Mouse (Mus musculus): ENCODE measurements at regions not wholly inside any gene's neighbourhood (a gene's known extent, or its start where the extent isn't known, plus 50 kb on each side); places are given as distances from the start of the nearest gene placed in this dataset.

DNA sequence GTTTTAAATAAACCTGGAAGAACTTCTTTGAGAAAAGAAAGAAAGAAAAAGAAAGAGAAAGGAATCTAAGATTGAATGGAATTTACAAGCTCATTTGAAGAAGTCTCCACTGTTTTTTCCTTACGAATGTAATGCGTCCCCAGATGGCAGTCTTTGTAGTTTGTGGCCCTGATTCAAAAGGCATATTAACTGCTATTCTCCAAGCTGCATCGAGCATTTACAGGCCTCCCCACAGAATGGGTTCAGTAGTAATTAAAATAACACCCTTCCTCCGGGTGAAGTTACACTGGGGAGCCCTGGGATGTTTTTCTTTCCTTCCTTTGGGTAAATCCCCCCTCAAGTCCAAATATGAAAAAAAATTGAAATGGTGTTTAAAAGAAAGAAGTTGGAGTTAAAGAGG is 211.2 kb upstream of the Ferd3l start:
- DNase-seq: no peak

- DNase-seq: no peak
Measured at GRCm38 (mm10) chr12:33717601-33718260, 210.5 kb upstream of the Ferd3l start.

GRCm38 (mm10) chr12:33719063-33719462 is 209.2 kb upstream of the Ferd3l start:
- no peak for DNase-seq

DNA sequence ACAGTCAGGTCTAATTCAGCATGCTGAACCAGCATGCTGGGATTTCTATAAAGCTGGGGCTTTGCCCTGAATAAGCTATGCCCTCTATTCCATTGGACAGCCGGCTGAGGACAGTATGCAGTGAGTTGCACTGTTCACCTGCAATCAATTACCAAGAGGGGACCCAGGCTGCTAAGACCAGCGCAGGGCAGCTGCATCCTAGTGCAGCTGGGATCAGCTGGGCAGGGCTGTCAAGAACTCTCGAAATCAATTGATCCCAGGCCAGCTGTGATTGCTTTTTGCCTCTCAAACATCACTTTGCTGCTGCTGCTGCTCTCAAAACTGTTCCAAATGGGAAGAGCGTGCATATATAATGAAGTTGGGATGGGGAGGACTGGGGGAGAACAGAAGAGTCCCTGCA is 196.3 kb upstream of the Ferd3l start:
- no peak for DNase-seq

DNA sequence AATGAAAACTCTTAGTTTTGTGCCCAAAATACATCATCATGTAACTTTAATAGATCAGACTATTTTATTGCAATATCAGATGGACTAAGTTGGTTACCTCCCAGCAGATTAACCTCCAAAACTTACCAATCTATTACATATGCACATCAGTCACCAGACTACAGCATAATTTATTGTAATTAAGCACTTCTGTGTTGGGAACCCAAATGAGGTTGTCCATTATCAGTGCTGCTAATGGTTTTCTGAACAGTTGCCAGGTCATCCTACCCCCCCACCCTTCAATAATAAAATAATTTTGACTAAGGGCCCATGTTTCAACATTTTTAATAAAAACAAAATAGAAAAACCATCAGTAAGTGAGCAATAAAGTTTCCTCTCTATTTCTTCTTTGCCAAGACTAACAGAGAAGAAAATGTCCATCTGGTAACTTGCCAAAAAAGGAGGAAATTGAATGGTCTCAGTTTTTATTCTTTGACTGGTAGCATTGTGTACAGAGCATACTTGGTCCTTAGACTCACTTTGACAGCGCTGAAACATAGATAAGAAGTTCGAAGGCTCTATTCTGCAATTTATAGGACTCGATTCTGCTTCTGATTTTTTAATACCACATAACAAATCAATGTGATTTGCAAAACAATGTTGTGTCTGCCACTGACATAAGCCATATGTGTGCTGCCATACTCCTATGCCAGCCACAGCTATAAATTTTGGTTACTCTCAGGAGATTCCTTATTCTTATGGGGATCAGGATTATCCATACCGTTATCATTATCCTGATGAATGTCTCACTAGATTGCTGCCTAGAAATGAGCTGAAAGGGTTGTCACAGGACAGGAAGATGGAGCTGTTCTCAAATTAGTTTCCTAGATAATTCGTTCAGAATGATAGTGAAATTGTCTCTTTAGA is 152.4 kb upstream of the Ferd3l start:
- DNase-seq: peak; percentile 3

GRCm38 (mm10) chr12:33778477-33778876 is 149.7 kb upstream of the Ferd3l start:
- no peak for DNase-seq

DNA sequence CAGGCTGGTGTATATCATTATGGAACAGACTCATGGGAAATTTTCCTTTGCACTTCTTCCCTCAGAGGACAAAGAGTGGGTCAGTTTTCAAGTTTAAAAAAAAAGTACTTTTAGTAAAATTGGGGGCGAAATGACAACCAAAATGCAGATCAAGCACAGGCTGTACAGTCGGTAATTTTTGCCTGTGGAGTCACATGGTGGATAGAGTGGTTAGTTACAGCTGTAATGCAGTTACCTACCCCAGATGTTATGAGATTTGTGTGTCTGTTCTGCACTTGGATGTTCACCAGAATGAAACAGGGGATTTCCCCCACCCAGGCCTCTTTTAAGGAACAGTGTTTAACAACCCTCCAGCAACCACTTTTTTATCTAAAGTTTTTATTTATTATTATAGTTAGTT is 148.3 kb upstream of the Ferd3l start:
- DNase-seq: no peak

DNA sequence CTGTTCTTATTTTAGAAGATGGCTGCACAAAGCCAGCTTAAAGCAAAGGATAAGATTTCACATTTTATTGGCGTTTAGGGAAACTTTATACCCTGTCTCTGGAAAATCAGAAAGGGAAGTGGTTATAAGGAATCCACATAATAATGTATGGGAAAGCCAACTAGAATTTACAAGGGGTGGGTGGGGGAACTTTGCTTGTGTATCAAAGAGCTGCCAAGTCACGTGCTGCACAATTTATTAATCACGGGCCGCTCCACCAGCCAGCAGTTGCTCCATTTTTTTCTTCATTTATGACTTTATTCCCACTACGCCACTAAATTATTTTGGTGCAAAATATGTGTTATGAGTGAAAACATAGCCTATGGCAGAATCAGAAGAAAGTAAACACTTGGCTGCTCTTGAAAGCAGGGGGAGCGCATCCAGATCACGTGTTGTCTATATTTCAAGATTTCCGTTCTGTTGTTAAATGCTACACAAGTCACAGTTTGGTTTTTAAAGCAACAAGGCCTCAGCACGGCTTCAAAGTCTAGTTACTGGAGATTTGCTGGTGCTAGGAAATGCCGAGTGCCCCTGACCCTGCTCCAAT is 123.9 kb upstream of the Ferd3l start:
- peak; percentile 14 for DNase-seq

DNA sequence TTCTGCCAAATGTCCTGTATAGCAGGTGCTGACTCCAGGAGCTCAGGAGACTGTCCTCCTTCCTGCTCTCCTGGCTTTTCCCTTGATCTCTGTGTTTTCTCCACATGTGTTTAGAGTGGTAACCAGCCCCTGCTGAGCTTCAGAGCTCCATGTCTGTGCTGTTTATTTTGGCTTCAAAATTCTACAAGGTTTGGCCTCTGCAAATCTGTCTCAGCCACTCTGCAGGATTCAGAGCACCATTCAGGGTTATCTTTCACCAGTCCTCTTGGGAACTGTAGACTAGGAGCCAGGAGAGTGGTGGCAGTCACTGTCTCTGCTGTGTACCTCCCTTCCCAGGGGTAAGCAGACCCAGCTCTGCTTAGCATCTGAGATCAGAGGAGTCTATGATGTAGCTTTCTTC is 102.7 kb upstream of the Ferd3l start:
- DNase-seq: no peak

DNA sequence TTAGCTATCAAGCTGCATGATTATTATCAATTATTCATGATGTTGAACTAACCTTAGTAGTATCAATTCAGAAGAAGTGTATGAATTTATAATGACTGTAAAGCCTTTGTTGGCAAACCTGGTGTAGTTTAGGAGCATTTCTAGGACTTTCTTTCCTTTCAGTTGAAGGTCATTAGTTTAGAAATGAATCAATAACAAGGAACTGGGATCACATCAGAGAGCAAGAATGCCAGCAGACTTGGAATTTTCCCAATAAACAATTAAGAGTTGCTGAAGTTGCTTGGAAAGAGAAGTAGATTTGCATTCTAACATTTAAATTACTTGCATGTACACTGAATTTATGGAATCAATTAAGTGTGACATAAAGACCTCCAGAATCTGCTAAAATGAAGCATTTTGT is 79.1 kb upstream of the Ferd3l start:
- no peak for DNase-seq

DNA sequence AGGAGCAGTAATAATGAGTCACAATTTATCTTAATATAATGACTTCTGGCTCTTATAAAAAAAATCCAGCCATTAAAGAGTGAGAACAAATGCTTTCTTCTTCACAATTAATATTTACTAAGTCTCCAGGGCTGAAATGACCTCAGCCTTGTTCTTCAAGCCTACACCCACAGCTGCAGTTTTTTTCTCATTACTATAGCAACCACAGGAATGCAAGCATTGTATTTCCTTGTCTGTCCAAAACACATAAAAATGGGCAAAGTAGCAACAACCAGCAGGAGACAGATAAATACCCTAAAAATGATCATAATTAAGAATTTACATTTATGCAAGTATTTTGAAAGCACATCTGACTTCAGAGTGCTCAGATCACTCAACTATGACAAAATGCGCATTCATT is 76.5 kb upstream of the Ferd3l start:
- DNase-seq: no peak

Data from kidney, postnatal 14 days (tissue).